Mouse (Mus musculus): Measurements from ENCODE around the gene Cdk5r1. TPM values are rescaled to one million over a fixed set of nuclear protein-coding genes. Genes with fewer than 3 reads are reported as not detected.

Cdk5r1 gene
- total and polyA plus RNA-seq, 3 experiments: 2.8 to 23.3 (median 3.5) TPM

DNA sequence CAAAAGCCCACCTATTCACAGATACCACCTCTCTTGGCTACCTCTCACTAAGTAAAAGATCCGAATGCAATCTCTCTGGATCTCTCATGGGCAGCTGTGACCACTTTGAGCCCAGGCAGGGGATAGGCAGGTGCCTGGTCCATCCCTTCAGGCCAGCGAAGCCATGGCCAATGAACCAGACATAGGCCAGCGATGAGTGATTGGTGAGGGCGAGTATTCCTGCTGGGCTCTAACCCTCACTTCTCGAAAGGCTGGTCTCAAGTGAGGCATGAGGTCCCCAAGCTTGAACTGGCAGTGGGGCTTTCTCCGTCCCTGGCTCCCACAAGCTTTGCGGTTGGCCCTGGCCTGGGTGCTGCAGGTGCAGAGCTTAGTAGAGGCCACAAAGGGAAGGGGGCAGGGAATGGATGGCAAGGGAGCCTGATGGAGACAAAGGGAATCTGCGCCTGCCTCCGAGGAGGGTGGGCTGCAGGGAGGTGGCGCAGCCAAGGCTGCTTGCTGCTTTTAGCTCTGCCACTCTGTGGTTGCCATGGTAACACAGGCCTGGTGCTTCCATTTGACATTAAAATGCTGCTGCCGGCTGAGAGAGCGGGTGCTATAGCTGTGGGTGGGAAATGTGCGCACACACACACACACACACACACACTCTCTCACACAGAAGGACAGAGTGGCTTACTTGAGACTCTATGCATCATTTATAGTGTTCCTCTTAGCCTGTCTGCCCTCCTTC lies 27.1 kb downstream of the Cdk5r1 start:
- Histone ChIP-seq H3K9me3 (replicated peaks; ENCODE audit: low read length) (peaks cover 5% of the 10 kb centered on the region), H3K79me2 (replicated peaks; ENCODE audit: control insufficient read depth, extremely low read depth, insufficient read depth, poor library complexity, severe bottlenecking) (no peaks in the 10 kb centered on the region), H3K4me1 (ENCODE audit: control insufficient read depth in 1 of 2, insufficient read depth in 2 of 2) (peaks cover 55 to 85% of the 10 kb centered on the region in 2 experiments), H3K27me3 (replicated peaks) (no peaks in the 10 kb centered on the region), H3K4me3 (replicated peaks in 1 of 3; ENCODE audit: low read depth in 2 of 3, low read length in 2 of 3, poor library complexity in 1 of 3) (peak overlapping the region in 1 of 3 experiments; percentile 3), H3K27ac (ENCODE audit: insufficient read depth, low read depth) (peak overlapping the region; percentile 85), H3K9ac (ENCODE audit: insufficient read depth, low read depth) (peak overlapping the region; percentile 3; the same call in 1 of the 2 replicates), H3K36me3 (replicated peaks in 1 of 2; ENCODE audit: control insufficient read depth in 1 of 2, insufficient read depth in 1 of 2, low read length in 1 of 2) (no peaks in the 10 kb centered on the region), H3K4me2 (ENCODE audit: insufficient read depth, low read depth, poor library complexity, severe bottlenecking) (0 out of 2 replicates have a peak overlapping the region, but pooled peaks have one; percentile 14)
- TF ChIP-seq TCF12 (IDR thresholded peaks at IDR 0.05; ENCODE audit: low read depth, low read length) (peak; percentile 64), MYC (IDR thresholded peaks at IDR 0.05; ENCODE audit: low read depth, low read length) (no peak), HCFC1 (IDR thresholded peaks at IDR 0.05; ENCODE audit: low read depth, low read length) (no peak), POLR2A (IDR thresholded peaks at IDR 0.05; ENCODE audit: low read depth, low read length) (no peak), EP300 (IDR thresholded peaks at IDR 0.05; ENCODE audit: low read length) (no peak), SIN3A (IDR thresholded peaks at IDR 0.05; ENCODE audit: low read length) (no peak), TBP (conservative IDR thresholded peaks at IDR 0.05; ENCODE audit: low read depth, low read length) (no peak), ETS1 (conservative IDR thresholded peaks at IDR 0.05; ENCODE audit: low read depth, low read length) (peak; percentile 2), USF2 (conservative IDR thresholded peaks at IDR 0.05; ENCODE audit: low read depth, low read length) (no peak), GABPA (IDR thresholded peaks at IDR 0.05; ENCODE audit: insufficient replicate concordance, low read depth, low read length) (no peak), JUND (conservative IDR thresholded peaks at IDR 0.05; ENCODE audit: low read depth, low read length) (no peak)
- peak; percentile 61 for DNase-seq (ENCODE audit: extremely low read depth)
- dilution Hi-C loops (cut with MboI; ENCODE audit: extremely low pct_ligation_motif_present, extremely low pct_unique_long_range_greater_than_20kb, low sequenced_read_pairs): no loop called here
- in situ Hi-C loops (cut with MboI; ENCODE audit: low pct_ligation_motif_present, low pct_unique_long_range_greater_than_20kb, low sequenced_read_pairs): no loop called here

DNA sequence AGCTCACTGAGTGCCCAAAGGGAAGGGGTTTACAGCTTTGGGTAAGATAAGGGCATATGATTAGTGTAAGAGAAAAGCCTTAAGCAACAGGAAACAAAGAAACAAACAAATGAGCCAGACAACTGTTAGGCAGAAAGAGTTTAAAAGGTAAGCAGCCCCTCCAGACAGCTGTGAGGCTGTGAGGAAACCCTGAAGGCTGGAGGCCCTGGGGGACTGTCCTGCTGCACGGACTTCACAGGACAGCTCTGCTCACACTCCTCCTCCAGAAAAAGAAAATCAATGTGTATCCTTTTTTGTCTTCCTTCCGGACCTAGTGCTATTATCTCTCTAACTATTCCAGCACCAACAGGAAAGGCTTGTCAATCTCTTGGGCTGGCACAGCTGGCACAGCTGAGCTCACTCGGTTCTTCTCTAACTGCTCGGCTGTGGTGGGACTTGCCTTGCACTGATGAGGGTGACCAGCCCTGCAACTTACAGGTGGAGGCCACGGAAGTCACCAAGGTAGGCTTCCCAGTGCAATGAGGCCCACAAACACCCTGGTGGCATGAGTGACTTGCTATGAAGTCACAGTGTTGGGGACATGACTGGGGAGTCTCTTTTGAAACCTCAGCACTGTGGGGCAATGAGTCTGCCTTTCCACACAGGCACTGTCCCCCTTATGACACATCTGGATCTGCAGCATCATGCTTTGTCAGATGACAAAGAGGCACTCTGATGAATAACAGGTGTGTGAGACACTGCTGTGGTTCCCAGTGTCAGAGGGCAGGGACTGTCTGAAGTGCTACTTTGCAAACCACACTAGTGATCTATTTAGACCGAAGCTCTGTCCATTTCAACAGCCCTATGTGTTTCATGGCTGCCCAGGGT lies 27.9 kb downstream of the Cdk5r1 start:
- Histone ChIP-seq H3K79me2 (replicated peaks; ENCODE audit: control insufficient read depth, extremely low read depth, insufficient read depth, poor library complexity, severe bottlenecking) (no peaks in the 10 kb centered on the region), H3K4me1 (ENCODE audit: control insufficient read depth in 1 of 2, insufficient read depth in 2 of 2) (peaks cover 49 to 85% of the 10 kb centered on the region in 2 experiments), H3K4me2 (ENCODE audit: insufficient read depth, low read depth, poor library complexity, severe bottlenecking) (peak overlapping the region; percentile 14), H3K9me3 (replicated peaks; ENCODE audit: low read length) (peaks cover 5% of the 10 kb centered on the region), H3K9ac (ENCODE audit: insufficient read depth, low read depth) (peak overlapping the region; percentile 3; the same call in 1 of the 2 replicates), H3K36me3 (replicated peaks in 1 of 2; ENCODE audit: control insufficient read depth in 1 of 2, insufficient read depth in 1 of 2, low read length in 1 of 2) (no peaks in the 10 kb centered on the region), H3K27ac (ENCODE audit: insufficient read depth, low read depth) (peak overlapping the region; percentile 85), H3K4me3 (replicated peaks in 1 of 3; ENCODE audit: low read depth in 2 of 3, low read length in 2 of 3, poor library complexity in 1 of 3) (peak overlapping the region in 1 of 3 experiments; percentile 3), H3K27me3 (replicated peaks) (no peaks in the 10 kb centered on the region)
- dilution Hi-C loops (cut with MboI; ENCODE audit: extremely low pct_ligation_motif_present, extremely low pct_unique_long_range_greater_than_20kb, low sequenced_read_pairs) (no loop called here), in situ Hi-C loops (cut with MboI; ENCODE audit: low pct_ligation_motif_present, low pct_unique_long_range_greater_than_20kb, low sequenced_read_pairs) (loop anchor here (5.0 kb wide), 1 partner anchor 58 kb away; no protein-coding TSS in a partner anchor)
- DNase-seq (ENCODE audit: extremely low read depth): peak; percentile 84
- TF ChIP-seq MAX (IDR thresholded peaks at IDR 0.05; ENCODE audit: low read length): peak; percentile 81
- peak; percentile 99 for TF ChIP-seq TCF12 (IDR thresholded peaks at IDR 0.05; ENCODE audit: low read depth, low read length)
- TF ChIP-seq E2F4 (IDR thresholded peaks at IDR 0.05; ENCODE audit: insufficient replicate concordance, low read depth, low read length): no peak
- TF ChIP-seq POLR2AphosphoS2 (IDR thresholded peaks at IDR 0.05; ENCODE audit: low read depth, low read length): no peak
- peak; percentile 86; the same call in 1 of the 2 replicates for TF ChIP-seq MXI1 (IDR thresholded peaks at IDR 0.05; ENCODE audit: low read depth, low read length)
- peak; percentile 15; the same call in 1 of the 2 replicates for TF ChIP-seq NRF1 (IDR thresholded peaks at IDR 0.05; ENCODE audit: low read depth, low read length)
- TF ChIP-seq SMC3 (IDR thresholded peaks at IDR 0.05; ENCODE audit: low read depth, low read length): peak; percentile 22
- TF ChIP-seq JUN (IDR thresholded peaks at IDR 0.05; ENCODE audit: insufficient read depth, low read depth, low read length): peak; percentile 31; the same call in 1 of the 2 replicates
- TF ChIP-seq ZC3H11A (IDR thresholded peaks at IDR 0.05; ENCODE audit: low read depth, low read length): no peak
- TF ChIP-seq UBTF (IDR thresholded peaks at IDR 0.05; ENCODE audit: low read depth, low read length): peak; percentile 89
- no peak; the same call in 1 of the 2 replicates for TF ChIP-seq RAD21 (IDR thresholded peaks at IDR 0.05; ENCODE audit: low read depth, low read length)
- TF ChIP-seq ZMIZ1 (IDR thresholded peaks at IDR 0.05; ENCODE audit: low read depth, low read length): peak; percentile 66; the same call in 1 of the 2 replicates
- TF ChIP-seq GABPA (IDR thresholded peaks at IDR 0.05; ENCODE audit: insufficient replicate concordance, low read depth, low read length): no peak
- TF ChIP-seq KAT2A (IDR thresholded peaks at IDR 0.05; ENCODE audit: insufficient replicate concordance, low read length): no peak
- no peak for TF ChIP-seq CHD1 (IDR thresholded peaks at IDR 0.05; ENCODE audit: low read depth, low read length)
- peak; percentile 83 for TF ChIP-seq EP300 (IDR thresholded peaks at IDR 0.05; ENCODE audit: low read length)
- TF ChIP-seq NELFE (IDR thresholded peaks at IDR 0.05; ENCODE audit: low read depth, low read length): no peak
- TF ChIP-seq MEF2A (IDR thresholded peaks at IDR 0.05; ENCODE audit: borderline replicate concordance, low read depth, low read length): peak; percentile 93
- TF ChIP-seq JUND (conservative IDR thresholded peaks at IDR 0.05; ENCODE audit: low read depth, low read length): no peak; the same call in 1 of the 2 replicates
- peak; percentile 76 for TF ChIP-seq SIN3A (IDR thresholded peaks at IDR 0.05; ENCODE audit: low read length)
- TF ChIP-seq ZNF384 (IDR thresholded peaks at IDR 0.05; ENCODE audit: low read depth, low read length): peak; percentile 74
